Mouse (Mus musculus) hindlimb bud, embryonic 11.5 days (tissue): ENCODE results near the gene Nop16.
A peak's percentile ranks its signal among the peaks of the same experiment; 100 is the strongest.

Source experiments
- DNase-seq: peaks from one replicate; pipeline ENCODE4 v3.0.0-alpha.2; 2012; ENCODE audit warnings: low read depth, low spot score; ENCODE audit errors: extremely low spot score

Nop16 gene

DNA sequence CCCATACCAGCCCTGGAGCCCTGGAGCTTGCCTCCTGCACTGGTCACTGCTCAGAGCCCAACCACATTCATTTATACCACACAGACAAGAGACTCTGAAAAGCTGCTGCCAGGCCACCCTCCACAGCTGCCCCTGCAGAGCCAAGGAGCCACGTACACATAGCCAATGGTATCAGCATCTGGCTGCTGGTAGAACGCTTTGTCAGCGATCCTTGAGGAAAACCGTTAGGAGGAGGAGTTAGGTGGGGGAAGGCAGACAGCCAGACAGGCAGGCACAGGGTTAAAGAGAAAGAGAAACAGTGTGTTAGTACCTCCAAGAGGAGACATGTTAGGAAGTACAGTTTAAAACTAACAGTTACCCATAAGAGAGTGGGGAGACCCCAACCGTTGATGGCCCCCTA lies 7.0 kb upstream of the Nop16 start:
- DNase-seq, result no peak

DNA sequence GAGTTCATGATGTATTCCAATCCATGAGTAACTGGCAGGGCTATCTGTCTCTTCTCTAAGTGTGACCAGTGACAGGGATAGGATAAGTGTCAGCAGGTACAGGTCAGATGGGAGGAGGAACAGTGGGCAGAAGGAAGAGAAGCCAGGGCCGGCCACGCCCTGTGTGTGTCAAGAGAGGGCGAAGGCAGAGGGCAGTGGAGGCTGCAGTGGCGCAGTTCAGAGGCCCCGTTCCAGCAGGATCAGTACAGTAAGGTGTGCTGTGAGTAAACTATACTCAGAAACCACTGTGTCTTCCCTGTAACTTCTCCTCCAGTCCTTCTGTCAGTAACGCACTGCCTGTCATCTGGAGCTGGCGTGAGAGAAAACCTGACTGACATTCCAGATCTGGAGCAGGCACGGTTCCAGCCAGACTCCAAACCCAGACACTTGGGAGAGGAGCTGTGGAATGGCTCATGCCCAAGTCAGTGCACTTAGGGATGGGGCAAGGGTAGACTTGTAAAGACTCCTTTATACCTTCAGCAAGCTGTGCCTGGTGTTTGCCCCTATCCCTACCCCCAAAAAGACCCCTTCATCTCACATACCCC lies 6.3 kb upstream of the Nop16 start:
- DNase-seq, result no peak

DNA sequence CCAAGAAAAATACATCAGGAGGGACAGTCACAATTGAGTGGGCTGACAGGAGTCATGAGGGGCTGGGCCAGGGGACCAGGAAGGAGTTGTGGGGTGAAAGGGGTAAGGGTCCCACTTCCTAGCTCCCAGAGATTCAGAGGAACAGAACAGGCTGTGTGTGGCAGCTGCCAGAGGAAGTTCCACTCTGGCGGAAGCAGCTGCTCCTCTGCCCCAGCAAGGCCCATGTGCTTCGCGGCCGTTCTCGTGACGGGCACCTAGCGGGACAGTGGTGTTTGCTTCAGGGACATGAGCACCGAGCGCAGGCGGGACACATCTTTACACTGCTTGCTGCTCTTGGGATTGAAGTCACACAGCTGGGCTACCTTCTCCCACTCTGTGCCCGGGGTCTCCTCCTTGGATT lies 3.7 kb upstream of the Nop16 start:
- DNase-seq, result no peak

DNA sequence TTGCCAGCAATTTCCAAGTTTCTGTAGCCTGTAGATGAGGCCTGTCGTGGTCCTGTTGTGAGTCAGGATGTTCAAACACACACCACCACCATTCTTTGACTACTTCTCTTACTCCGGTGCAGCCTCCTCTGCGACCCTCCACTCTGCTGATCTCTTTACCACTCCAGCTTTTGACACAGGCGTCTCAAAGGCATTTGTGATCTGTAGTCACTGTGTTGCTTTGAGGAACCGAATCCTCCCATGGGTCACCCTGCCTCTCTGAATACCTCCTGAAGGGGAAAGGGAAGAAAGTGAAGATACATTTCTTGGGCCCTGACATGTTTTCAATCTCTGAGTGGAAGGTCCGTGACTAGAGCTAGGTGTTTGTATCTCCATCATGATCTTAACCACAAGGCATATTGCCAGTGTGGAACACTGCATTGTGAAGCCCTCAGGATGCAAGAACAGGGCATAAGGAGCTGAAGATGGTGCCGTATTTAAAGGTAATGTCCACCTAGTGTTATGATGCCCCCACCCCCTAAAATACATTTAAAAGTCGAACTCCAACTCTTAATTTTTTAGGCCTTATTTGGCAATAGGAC lies 2.0 kb upstream of the Nop16 start:
- DNase-seq, result no peak

DNA sequence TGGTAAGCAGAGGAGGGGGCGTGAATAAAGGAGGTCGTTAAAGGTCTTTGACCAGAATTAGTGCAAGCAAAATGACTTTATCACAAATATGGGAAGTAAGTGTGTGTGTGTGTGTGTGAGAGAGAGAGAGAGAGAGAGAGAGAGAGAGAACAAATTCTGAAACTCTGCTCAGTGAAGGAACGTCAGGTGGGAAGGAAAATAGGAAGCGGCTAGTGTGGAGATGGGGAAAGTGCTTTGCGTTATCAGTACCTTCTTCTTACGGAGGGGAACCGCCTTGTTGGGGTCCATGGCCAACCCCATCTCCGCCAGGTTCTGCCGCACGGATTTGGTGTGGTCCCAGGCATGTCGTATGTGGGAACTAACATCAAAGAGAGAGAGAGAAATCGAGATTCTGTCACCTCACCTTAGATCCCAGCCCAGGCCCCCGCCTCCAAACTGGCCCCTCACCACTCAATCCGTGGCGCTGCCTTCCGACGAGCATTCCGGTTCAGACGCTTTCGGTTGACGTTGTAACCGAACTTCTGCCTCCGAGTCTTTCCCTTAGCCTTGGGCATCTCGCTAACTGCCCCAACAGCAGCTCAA lies 385 bp downstream of the Nop16 start:
- no peak for DNase-seq

DNA sequence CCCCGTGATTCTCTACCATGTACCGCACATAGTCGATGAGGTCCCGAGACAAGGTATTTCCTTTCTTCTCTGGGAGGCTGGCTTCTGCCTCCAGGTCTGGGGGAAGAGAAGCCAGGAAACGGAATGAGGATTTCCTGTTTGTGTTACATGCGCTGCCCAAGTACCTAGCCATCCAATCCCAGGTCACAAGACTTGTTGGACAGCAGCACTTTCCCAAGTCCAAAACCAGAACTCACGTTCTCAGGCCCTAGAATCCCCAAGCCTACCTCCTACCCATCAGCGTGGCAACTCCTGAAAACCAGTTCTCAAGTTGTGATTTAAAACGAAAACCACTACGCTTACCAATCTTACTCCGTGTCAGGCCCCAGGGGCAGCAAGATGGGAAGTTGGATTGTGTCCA lies 4.1 kb downstream of the Nop16 start:
- DNase-seq, result no peak

DNA sequence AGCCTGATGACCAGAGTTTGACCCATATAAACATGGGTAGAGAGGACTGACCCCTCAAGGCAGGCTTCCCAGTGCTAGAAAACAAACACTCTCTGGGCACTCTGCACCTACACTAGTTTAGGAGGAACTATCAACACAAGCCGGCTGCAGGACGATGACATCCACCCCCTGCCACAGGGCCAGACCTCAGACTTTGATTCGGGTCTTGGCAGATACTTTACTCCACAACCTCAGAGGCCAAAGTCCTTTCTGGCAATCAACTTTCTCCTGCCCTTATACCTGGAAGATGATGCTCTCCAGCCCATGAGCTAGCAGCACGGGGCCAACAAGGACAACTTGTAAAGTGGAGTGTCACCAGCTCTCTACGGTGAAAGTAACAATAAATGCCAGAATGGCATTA lies 7.0 kb downstream of the Nop16 start:
- no peak for DNase-seq

DNA sequence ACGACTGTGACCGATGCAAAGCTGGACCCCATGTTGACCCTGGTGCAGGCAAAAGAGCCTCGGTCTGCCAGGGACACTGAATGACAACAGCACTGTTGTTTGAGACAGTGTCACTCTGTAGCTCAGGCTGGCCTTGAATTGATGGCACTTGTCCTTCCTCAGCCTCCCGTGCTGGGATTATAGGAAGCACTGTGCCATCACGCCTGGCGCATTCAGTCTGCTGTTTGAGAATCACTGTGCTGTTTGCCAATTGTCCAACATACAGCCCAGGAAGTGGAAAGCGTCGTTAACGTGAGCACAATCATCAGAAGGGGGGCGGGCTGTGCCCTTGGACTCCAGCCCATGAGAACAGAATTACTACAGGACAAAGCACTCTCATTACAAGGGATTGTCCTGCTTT lies 7.8 kb downstream of the Nop16 start:
- no peak for DNase-seq

DNA sequence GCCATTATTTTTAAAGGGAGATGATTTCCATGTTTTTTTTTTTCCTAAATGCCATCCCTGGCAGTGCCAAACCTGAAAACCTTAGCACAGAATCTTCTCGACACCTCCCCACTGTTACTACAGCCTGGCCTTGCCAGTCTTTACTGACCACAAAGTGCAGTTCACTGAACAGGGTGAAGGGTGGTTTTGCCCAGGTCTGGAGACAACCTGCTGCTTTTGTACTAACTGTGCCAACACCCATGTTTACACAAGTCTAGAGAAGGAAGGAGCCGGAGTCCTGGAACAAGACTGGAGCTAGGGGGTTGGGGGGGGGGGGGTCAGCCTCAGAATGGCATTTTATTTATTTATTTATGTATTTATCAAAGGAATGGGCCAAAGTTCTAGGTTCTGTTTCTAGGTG lies 8.5 kb downstream of the Nop16 start:
- DNase-seq, result no peak

DNA sequence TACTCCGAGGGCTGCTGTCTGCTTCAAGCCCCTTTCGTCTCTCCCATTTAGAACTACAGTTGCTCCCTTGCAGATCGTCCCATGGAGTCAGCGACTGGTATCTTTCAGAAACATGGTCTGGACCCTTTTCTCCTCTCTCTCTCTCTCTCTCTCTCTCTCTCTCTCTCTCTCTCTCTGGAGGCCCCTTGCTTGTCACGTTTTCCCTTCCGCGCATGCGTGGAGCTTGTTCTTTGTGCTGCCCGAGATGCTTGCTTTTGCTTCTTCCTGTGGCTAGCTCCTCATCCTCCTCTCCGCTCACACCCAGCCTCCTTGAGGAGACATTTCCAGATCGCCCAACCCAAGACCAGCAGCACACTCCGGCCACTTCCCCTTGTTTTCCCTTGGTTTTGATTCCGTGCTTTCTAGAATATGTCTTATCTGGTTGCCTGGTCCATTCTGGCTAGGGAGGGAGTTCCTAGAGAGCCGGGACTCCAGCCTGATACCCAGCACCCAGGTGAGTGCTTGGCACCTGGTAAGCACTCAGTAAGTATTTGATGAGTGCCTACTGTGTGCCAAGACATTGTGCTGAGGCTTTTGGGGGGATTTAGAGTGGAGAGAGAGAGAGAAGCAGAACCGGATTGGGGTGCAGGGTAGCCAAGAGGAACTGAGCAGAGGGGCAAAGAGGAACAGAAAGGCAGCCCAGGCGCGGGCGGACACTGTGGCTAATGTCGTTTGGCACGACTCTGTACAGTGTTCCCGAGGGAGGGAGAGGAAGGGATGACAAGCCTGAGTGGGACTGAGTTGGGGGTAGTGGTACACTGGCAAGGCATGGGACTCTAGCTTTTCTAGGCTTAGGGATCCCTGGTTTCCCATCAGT lies 12.0 kb downstream of the Nop16 start:
- DNase-seq, result no peak

DNA sequence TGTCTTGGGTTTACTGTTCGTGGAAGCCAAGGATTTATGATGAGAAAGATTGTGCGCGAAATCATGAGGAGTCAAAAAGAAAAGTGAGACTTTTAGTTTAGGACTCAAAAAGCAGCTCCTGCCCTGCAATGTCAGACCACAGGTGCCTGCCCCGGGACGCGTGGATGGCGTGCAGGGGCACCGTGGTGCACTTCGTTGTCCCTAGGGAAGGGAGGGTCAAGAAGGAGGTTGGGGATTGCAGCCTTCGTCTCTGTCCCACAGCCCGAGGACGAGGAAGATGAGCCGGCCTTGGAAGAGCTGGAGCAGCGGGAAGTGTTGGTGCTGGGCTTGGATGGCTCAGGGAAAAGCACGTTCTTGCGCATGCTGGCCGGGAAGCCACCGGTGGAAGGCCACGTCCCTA lies 14.4 kb downstream of the Nop16 start:
- DNase-seq, result no peak

DNA sequence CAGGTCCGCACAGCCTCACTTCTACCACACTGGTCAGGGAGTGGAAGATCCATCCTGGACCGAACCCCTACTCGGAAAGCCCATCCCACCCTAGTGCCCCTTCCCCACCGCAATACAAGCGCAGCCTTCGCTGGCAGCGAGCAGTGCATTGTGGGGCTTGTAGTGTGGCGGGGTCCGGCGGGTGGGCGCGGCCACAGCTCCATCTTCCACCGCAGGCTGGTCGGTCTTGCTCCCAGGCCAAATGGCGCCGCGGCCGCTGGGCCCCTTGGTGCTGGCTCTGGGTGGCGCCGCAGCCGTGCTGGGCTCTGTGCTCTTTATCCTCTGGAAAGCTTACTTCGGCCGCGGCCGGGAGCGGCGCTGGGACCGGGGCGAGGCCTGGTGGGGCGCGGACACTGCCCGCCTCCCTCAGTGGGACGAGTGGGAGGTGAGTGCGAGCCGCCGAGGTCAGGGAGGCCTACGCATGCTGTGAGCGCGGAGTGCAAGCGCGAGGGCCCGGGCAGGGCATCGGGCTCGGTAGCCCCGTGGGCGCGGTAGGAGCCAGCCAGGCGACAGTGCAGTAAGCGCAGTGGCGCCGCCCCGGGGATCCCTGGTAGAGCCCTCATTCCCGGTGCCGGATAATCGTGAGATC lies 14.9 kb downstream of the Nop16 start, which contains the start of gene Arl10:
Gene Arl10 (plus strand): TSS at position 162 of the 628 bp plus-strand sequence.
- DNase-seq, result no peak

DNA sequence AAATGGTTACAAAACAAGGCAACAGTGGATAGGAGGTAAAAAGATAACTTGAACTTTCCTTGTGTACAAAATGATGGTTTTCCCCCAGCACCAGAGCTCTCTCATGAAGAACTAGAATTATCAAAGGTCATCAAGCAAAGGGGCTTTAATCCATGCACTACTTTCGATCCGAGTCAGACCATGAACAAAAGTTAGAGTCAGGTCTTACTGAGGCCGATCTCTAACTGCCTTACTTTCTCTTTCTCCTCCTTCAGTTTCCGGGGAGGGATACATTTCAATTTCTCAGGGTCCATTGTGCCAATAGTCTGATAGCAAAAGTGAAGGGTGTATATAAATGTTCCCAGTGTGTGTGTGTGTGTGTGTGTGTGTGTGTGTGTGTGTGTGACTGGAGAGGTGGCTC lies 17.3 kb downstream of the Nop16 start:
- DNase-seq, result no peak

DNA sequence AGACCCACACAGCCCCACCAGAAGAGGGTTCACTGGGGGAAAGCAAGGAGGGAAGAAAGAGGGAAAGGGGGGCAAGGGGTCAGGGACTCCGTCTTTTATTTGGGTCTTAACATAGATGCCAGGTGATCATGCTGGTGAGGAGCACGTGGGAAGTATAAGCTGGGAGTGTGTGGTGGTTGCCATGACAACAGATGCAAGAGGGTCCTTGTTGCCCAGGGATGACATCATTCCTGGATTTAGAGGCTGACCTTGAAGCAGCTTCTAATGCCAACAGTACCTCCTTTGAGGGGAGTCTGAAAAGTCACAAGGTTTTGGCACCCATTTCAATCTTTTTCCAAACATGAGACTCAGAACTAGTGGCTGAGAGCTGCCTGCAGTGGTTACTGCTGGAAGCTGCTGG lies 18.3 kb downstream of the Nop16 start:
- DNase-seq, result no peak

DNA sequence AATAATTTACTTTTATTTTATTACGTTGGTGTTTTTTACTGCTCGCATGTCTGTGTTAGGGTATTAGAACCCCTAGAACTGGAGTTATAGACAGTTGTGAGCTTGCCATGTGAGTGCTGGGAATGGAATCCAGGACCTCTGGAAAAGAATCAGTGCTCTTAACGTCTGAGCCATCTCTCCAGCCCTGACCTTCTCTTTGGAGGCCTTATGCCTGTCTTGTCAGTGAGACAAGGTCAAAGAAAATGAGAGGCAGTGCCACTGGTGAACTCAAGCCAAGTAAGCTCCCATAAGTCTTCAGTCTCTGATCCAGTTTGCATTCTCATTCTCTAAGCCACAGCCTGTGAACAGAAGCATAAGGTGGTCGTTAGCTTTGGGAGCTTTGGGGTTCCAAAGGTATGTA lies 19.2 kb downstream of the Nop16 start:
- no peak for DNase-seq

DNA sequence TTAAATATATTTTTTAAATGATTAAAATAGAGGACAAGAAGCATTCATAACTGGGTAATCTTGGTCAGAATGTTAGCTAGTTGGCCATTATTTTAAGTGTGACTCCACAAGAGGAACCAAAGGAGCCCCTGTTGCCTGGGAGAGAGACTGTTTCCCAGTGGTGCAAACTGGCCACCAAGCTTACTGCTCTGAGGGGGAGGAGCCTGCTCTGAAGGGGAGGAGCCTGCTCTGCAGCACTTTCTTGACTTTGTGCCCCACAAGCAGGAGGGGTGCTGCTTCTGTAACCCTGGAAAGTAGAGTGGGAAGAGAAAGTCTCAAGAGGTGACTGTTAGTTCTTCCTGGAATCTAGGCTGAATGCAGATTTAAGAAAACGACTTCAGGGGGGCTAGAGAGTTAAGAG lies 20.6 kb downstream of the Nop16 start:
- DNase-seq, result no peak

DNA sequence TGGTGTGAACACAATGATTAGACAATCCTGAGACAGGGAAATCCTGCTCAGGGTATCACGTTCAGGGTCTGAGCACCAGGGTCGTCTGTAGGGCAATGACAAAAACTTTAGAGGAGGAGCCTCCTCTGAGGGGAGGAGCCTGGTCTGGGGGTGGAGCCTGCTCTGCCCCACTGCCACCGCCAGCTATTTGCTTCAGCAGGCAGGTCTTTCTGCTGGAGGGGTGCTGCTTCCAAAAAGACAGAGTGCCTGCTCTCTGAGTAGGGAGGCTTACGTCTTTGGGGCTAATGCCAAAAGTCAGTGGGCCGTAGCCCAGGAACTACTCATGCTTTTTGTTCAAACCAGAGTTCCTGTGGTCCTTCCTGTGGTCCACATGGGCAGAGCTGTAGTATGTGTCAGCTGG lies 21.5 kb downstream of the Nop16 start:
- DNase-seq, result no peak

DNA sequence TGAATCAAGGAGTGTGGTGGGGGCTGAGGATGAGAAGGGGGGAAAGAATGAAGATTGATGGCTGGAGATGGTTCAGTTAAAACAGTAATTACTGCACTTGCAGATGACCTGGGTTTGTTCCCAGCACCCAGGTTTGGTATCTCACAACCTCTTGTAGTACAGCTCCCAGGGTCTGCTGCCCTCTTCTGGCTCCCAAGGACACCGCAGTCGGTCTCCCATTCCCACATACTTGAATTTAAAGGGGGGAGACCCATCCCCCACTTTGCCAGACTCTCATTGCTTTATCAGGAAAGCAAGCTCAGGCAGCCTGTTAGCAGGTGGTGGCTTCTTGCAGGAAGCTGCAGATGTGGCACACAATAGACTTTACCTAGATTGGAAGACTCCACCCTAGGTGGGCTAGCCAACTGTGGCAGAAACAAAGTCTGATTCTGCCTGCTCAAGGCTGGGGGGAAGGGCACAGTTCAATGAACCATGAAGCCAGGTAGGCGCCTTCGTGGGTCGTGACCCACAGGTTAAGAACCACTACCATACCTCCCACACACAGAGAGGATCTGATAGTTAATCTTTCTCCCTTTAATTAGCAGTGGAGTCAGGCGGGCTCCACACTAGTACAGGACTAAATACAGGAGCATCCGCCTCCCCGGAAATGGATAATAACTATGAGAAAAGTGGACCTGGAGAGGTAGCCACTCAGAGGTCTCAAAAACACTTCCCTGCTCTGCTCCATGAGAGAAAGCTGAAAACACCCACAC lies 24.1 kb downstream of the Nop16 start:
- DNase-seq, result peak; percentile 42

DNA sequence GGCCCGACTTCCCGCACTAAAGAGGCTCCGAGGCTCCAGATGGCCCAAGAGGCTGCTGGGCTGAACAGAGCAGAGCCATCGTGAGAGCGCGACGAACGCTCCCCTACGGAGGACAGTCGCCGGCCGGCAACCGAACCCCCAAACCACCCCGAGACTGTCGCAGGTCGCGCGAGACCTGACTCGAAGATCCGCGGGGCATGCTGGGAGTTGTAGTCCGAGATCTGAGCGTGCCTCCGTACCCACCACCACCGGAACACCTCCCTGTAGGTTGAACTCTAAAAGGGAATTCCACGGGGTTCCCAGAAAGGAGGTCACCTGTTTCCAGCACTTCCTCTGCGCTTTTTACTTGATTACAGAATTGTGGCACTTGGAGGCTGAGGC lies 24.7 kb downstream of the Nop16 start, which contains the start of gene 4833439L19Rik:
Gene 4833439L19Rik (minus strand): TSS at position 235 of the 381 bp plus-strand sequence.
- peak; percentile 79 for DNase-seq

DNA sequence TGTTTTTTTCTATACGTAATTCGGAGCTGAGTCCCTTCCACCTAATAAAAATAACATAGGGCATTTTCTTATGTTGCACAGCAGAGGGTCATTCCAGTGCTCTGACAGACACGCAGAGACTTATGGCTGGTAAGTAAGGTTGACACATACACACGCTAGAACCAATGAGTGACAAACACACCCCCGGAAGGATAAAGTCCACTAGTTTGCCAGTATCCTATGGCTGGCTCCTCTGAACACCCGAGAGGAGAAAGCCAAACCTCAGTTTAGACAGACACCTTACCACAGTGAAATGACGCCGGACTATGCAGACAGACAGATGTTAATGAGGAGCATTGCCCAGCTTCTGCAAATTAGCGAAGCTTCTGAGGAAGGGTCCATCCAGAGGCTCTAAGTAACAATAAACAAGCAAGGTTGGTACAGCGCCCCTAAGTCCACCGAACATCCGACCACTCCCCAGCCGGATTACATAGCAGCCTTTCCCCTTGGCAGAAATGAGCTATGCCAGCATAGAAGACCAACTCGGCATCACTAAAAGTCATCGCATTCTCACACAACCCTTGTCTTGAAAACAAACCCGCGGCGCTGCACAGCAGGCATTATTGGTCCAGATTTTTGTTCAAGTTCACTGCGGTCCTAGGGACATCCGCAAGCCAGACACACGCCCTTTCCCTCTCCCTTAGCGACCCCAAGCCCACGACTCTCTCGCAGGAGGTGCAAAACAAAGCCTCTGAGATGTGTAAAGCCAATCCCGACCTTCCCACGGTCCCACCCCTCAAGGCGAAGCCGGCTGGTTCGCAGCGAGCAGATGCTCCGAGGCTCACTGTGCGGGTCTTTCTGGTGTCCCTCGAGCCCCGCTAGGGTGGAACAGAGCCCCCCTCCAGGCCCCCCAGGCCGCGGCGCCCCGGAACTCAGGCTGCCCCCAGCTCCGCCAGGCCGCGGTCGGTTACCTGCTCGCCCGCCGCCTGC lies 25.4 kb downstream of the Nop16 start:
- no peak for DNase-seq
